In the genomic region with DNA sequence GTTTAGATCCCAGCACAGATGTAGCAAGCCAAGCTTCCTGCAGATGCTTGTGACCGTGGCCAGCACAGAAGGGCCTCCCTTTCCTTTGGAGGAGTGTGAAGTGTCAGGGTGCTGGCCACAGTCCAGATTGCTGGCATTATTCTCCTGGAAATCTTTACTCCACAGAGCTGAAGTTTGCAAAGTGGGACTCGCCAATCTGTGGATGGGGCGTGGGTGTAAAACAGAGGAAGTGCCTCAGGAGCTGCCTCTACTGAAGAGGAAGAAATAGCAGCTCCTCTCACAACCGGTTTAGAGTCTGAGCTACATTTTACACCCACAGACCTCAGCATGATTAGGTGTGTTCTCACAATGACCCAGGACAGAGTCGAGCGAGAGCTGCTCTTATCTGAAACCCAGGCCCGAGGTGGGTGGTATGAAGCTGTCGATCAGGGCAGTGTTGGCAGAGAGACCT, we compare ENCODE assay signal across 10 mouse cellular contexts.
DNase-seq lines count a peak whose midpoint lies in the region; ATAC-seq lines count a peak whose summit lies in the region.
"Had no signal": no experiment of that assay in that cellular context is flagged by ENCODE, and none has a peak within 500 bp of the region (broad histone marks: within the 10 kb centered on the region; RNA-seq: fewer than 3 reads in every experiment).

No protein-coding gene starts in this region.

- peak; percentile 30 for DNase-seq in forebrain, embryonic 14.5 days (ENCODE audit: low spot score)
- no peak for DNase-seq in neural tube, embryonic 10.5 days (ENCODE audit: extremely low spot score, low spot score)
- DNase-seq in left cerebral cortex, adult 18-20 months (ENCODE audit: low spot score in 2 of 2), result peak; percentile 86 to 91
- peak; percentile 75 for DNase-seq in right cerebral cortex, postnatal 25 days
- DNase-seq in testis, postnatal 10 days (ENCODE audit: low spot score), result no peak
- DNase-seq in embryo, embryonic 9.5 days (ENCODE audit: extremely low spot score), result no peak

- ATAC-seq in forebrain, embryonic 14.5 days, result no peak; the same call in 1 of the 2 replicates
- ATAC-seq in forebrain, embryonic 16.5 days, result no peak
- no peak for ATAC-seq in neural tube, embryonic 14.5 days (ENCODE audit: low read depth)

- no peak overlapping the region for H3K4me2 ChIP-seq in forebrain, embryonic 14.5 days (ENCODE audit: low read length)
- no peak overlapping the region for H3K4me2 ChIP-seq in forebrain, embryonic 16.5 days (ENCODE audit: low read length)
- H3K4me2 ChIP-seq in neural tube, embryonic 14.5 days (ENCODE audit: low read depth, low read length), result no peak overlapping the region
- H3K4me2 ChIP-seq: embryonic facial prominence, embryonic 15.5 days had no signal

- no peaks in the 10 kb centered on the region for H3K27me3 ChIP-seq in forebrain, embryonic 14.5 days (replicated peaks; ENCODE audit: control insufficient read depth, insufficient read depth, low read length)
- H3K27me3 ChIP-seq in forebrain, embryonic 16.5 days (replicated peaks; ENCODE audit: control insufficient read depth, insufficient read depth, low read length), result no peaks in the 10 kb centered on the region
- no peaks in the 10 kb centered on the region for H3K27me3 ChIP-seq in neural tube, embryonic 14.5 days (ENCODE audit: control insufficient read depth, insufficient read depth, low read length)
- H3K27me3 ChIP-seq: embryonic facial prominence, embryonic 15.5 days had no signal

- H3K4me1 ChIP-seq in forebrain, embryonic 14.5 days (ENCODE audit: control insufficient read depth, insufficient read depth, low read length), result no peaks in the 10 kb centered on the region; the same call in 1 of the 2 replicates
- peaks cover 10% of the 10 kb centered on the region for H3K4me1 ChIP-seq in forebrain, embryonic 16.5 days (replicated peaks; ENCODE audit: control insufficient read depth, insufficient read depth, low read length)
- H3K4me1 ChIP-seq in neural tube, embryonic 14.5 days (ENCODE audit: control insufficient read depth, insufficient read depth, low read length), result no peaks in the 10 kb centered on the region
- H3K4me1 ChIP-seq: embryonic facial prominence, embryonic 15.5 days had no signal

- no peaks in the 10 kb centered on the region for H3K9me3 ChIP-seq in forebrain, embryonic 14.5 days (replicated peaks; ENCODE audit: control insufficient read depth, low read length)
- no peaks in the 10 kb centered on the region for H3K9me3 ChIP-seq in forebrain, embryonic 16.5 days (ENCODE audit: control insufficient read depth, low read length)
- no peaks in the 10 kb centered on the region for H3K9me3 ChIP-seq in neural tube, embryonic 14.5 days (ENCODE audit: control insufficient read depth, low read length)
- H3K9me3 ChIP-seq: embryonic facial prominence, embryonic 15.5 days had no signal

- 64% methylated on average over 8 of the region's 8 CpGs for WGBS in forebrain, embryonic 14.5 days
- 60% methylated on average over 8 of the region's 8 CpGs for WGBS in forebrain, embryonic 16.5 days
- WGBS in neural tube, embryonic 14.5 days, result 78% methylated on average over 8 of the region's 8 CpGs

- no peak overlapping the region for H3K27ac ChIP-seq in forebrain, embryonic 14.5 days (ENCODE audit: low read depth, low read length)
- H3K27ac ChIP-seq in forebrain, embryonic 16.5 days (ENCODE audit: low read length), result no peak overlapping the region
- no peak overlapping the region for H3K27ac ChIP-seq in neural tube, embryonic 14.5 days (ENCODE audit: low read depth, low read length)
- H3K27ac ChIP-seq: embryonic facial prominence, embryonic 15.5 days; macrophage had no signal

- no peak overlapping the region for H3K4me3 ChIP-seq in forebrain, embryonic 14.5 days (ENCODE audit: low read depth, low read length)
- no peak overlapping the region for H3K4me3 ChIP-seq in forebrain, embryonic 16.5 days (replicated peaks; ENCODE audit: low read length)
- H3K4me3 ChIP-seq in neural tube, embryonic 14.5 days (ENCODE audit: low read depth, low read length), result no peak overlapping the region
- H3K4me3 ChIP-seq: embryonic facial prominence, embryonic 15.5 days had no signal

- no peaks in the 10 kb centered on the region for H3K36me3 ChIP-seq in forebrain, embryonic 14.5 days (ENCODE audit: control insufficient read depth, insufficient read depth, low read length)
- no peaks in the 10 kb centered on the region for H3K36me3 ChIP-seq in forebrain, embryonic 16.5 days (ENCODE audit: control insufficient read depth, insufficient read depth)
- H3K36me3 ChIP-seq in neural tube, embryonic 14.5 days (ENCODE audit: control insufficient read depth, insufficient read depth, low read length), result no peaks in the 10 kb centered on the region
- H3K36me3 ChIP-seq: embryonic facial prominence, embryonic 15.5 days had no signal

- H3K9ac ChIP-seq in forebrain, embryonic 14.5 days (ENCODE audit: low read length), result no peak overlapping the region
- H3K9ac ChIP-seq in forebrain, embryonic 16.5 days (replicated peaks; ENCODE audit: low read depth, low read length), result no peak overlapping the region
- 0 out of 2 replicates have a peak overlapping the region, but pooled peaks have one; percentile 16 for H3K9ac ChIP-seq in neural tube, embryonic 14.5 days (replicated peaks; ENCODE audit: low read depth, low read length)
- H3K9ac ChIP-seq: embryonic facial prominence, embryonic 15.5 days had no signal

Comparison
In these comparisons a context has a peak if more than half of its experiments do, and no peak if none do; other contexts are left out.
1. DNase-seq: peak in forebrain, embryonic 14.5 days (single experiment), left cerebral cortex, adult 18-20 months (2 of 2) and right cerebral cortex, postnatal 25 days (single experiment); none in neural tube, embryonic 10.5 days (single experiment), testis, postnatal 10 days (single experiment) and embryo, embryonic 9.5 days (single experiment).